Mouse (Mus musculus): ENCODE results near the gene Tlx3. TPM values are rescaled to one million over a fixed set of nuclear protein-coding genes. Genes with fewer than 3 reads are reported as not detected.

The Tlx3 gene
- polyA plus RNA-seq, 1 experiment: not detected

DNA sequence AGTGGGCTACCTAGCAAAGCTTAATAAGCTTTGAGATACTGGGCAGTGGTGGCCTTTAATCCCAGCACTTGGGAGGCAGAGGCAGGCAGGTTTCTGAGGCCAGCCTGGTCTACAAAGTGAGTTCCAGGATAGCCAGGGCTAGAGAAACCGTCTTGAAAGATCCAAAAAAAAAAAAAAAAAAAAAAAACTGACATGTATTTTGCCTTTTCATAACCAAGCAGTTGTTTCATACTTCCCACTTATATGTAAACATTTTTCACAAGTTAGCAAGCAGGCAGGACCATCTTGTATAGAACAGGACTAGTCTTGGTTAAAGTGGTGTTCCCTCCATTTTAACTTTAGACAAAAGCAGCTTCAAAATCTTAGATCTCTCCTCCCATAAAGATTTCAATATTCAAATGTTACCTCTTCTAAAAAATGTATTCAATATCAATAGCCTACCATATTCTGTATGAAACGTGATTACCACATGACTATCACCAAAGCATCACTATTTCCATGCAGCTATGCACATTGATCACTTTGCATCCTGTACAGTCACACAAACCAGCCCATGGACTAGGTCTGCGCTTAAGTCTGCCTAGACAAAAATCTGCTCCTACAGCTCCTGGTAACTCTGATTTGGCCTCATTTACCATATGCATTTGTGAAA is 52.1 kb downstream of the Tlx3 start:
- 66% methylated on average over 3 of the region's 3 CpGs for WGBS
- peaks cover 13% of the 10 kb centered on the region for H3K27me3 ChIP-seq (ENCODE audit: control insufficient read depth, insufficient read depth, low read length)
- TF ChIP-seq CTCF (IDR thresholded peaks at IDR 0.05; ENCODE audit: extremely low read depth, insufficient read length, insufficient replicate concordance, low read depth, low read length) (no peak), POLR2A (IDR thresholded peaks at IDR 0.05; ENCODE audit: low read depth, low read length) (no peak)
- peaks cover 7% of the 10 kb centered on the region for H3K4me1 ChIP-seq (ENCODE audit: control insufficient read depth, insufficient read depth, insufficient read length, low read length)
- peaks cover 26% of the 10 kb centered on the region for H3K36me3 ChIP-seq (ENCODE audit: control insufficient read depth, insufficient read depth, low read length)
- H3K4me3 ChIP-seq (ENCODE audit: low read depth, low read length): no peak overlapping the region
- H3K27ac ChIP-seq (ENCODE audit: insufficient read depth, low read depth, low read length): no peak overlapping the region

Other genes with a start within 250 kb of the Tlx3 start
- 0.09 TPM in 1 of 2 replicates, not detected in the other for gene Fgf18, start 56.2 kb downstream of the Tlx3 start, polyA plus RNA-seq (2012; rRNA removed)
- 7.1 and 18.2 TPM in 2 replicates for gene Npm1, start 40.4 kb downstream of the Tlx3 start, polyA plus RNA-seq (2012; rRNA removed)
- 0.10 TPM in 1 of 2 replicates, not detected in the other for gene Gm12117, start 73.1 kb upstream of the Tlx3 start, polyA plus RNA-seq (2012; rRNA removed)